Mouse (Mus musculus): Measurements from ENCODE around the gene Hoxb8.

Gene Hoxb8

DNA sequence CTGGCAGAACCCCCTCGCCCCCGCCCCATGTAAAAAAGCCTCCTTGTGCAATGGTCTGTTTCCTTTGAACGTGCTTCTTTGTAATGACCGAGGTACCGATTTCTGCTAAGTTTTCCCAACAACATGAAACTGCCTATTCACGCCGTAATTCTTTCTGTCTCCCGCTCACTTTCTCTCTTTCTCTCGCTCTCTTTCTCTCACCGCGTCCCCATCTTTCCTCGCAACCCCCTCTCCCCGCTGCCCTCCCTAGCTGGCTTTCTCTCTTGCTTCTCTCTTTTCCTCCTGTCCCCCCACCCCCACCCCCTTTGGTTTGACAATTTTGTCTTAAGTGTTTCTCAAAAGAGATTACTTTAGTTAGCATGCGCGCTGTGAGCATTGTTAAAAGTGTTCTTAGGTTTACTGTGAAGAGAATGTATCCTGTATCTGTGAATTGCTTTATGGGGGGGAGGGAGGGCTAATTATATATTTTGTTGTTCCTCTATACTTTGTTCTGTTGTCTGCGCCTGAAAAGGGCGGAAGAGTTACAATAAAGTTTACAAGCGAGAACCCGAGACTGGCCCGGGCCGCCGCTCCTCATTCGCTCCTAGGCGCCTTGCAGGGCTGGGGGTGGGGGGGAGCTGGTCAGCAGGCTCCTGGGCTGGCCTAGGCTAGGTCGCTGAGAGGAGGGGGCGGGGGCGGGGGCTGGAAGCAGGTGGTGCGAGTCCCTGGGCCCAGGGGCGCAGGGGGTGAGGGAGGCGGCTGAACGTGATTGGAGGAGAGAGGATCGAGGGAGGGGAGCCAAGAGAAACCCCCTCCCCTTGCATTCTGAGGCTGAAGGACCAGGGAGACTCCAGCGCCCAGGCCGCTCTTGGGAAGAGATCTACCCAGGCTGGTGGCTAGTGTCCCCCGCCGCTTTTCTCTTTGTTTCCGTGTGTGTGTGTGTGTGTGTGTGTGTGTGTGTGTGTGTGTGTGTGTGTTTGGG lies 3.3 kb downstream of the Hoxb8 start:
- DNase-seq (ENCODE audit: low spot score in 2 of 2) = no peak

DNA sequence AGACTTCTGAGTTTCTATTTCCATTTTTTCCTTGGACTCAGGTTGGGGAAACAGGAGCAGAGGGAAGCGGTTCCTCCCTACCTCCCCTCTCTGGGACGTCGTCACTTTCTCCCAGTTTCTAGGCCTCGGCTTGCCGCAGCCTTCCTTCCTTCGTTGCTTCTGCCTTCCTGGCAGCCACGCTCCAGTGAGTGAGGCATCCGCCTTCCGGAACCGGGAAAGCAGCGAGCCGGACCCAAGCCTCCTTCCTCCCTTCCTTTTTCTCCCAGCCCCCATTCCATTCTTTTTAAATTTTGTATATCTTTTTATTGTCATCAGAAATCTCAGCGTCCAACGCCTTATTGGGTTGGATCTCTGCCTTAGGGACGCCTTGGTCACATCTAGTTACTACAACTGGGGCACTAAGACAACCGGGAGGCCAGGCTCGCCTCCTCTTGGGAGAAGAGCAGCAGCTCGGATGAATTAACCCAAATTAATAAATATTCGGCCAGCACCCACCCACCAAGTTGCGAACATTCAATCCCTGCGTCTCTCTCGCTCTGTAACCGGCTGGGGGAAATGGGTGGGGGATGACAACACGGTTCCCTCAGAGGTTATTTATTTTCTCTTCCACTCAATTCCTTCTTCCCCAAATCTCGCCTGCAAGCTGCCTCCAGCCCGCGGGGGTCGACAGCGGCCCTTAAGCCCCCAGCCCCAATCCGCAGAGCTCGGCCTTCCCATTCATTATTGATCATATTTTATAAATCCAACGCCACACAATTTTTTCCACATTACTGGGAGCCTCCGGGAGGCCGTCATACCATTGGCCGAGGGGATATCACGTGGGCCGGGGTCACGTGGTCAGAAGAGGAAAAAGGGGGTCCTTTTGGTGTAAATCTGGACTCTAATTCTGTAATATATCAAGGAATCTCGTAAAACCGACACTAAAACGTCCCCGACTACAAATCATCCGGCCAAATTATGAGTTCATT lies 4.3 kb downstream of the Hoxb8 start, which contains the start of gene Hoxb7:
Gene Hoxb7 (plus strand): TSS at position 853 of the 968 bp plus-strand sequence.
- DNase-seq (ENCODE audit: low spot score in 2 of 2) = no peak

DNA sequence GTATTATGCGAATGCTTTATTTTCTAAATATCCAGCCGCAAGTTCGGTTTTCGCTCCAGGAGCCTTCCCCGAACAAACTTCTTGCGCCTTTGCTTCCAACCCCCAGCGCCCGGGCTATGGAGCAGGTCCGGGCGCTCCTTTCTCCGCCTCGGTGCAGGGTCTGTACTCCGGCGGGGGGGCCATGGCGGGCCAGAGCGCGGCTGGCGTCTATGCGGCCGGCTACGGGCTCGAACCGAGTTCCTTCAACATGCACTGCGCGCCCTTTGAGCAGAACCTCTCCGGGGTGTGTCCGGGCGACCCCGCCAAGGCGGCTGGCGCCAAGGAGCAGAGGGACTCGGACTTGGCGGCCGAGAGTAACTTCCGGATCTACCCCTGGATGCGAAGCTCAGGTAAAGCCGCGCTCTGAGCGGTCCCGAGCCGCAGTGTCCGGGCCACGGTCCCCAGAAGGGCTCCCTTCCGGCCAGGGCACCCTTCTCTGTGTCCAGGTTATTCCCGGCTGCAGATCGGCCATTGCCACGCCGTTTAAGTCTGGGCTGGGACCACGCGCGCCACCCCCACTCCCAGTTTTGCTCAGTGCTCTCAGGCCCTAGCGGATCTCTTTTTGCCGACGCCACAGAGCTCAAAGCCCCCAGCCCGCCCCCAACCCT lies 5.2 kb downstream of the Hoxb8 start:
- no peak for DNase-seq (ENCODE audit: low spot score in 2 of 2)

DNA sequence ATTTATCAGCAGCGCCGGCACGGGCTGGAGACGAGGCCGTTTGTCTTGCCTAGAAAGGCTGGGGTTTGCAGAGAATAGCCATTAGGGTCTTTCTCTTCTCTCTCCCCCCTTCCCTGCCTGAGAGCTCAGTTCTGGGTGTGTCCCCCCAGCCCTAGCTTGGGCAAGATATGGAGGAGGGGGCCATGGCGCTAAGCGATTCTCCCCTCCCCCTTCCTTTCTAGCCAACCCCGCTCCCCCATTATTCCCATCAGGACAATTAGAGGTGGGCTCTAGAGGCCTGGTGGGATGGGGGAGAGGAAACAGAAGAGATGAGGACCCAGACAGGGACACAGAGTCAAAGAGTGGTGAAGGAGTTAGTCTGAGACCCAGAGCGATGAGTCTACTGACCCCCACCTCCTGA lies 5.7 kb downstream of the Hoxb8 start:
- DNase-seq (ENCODE audit: low spot score in 2 of 2) = no peak

DNA sequence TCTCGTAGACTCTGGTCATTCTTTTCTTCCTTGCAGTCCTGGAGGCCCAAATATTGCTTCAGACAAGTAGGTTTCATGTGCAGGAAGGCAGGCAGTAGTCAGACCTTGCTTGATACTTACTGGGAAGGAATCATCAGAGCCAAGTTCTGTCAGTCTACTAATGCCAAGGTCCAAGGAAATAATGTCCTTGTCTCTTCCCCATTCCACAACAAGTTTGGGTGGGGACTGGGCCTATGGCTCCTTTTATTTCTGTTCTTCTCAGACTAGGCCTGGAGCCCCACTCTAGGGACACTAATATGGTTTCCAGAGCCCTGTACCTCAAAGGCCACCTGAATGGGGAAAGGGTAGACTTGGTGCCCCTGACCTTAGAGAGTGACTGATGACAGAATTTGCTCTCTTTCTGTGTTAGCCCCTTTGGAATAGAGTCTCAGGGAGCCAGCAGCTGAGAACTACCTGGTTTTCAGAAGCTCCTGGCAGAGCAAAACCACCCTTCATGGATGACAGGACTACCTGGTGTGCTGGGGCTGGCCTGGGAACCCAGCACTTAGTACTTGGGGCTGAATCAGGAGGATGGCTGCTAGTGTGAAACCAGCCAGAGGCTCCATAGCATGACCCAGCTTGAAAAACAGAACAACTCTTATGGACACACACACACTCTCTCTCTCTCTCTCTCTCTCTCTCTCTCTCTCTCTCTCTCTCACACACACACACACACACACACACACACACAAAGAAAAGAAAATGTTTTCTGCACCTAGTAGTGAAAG lies 6.9 kb downstream of the Hoxb8 start:
- no peak for DNase-seq (ENCODE audit: low spot score in 2 of 2)

DNA sequence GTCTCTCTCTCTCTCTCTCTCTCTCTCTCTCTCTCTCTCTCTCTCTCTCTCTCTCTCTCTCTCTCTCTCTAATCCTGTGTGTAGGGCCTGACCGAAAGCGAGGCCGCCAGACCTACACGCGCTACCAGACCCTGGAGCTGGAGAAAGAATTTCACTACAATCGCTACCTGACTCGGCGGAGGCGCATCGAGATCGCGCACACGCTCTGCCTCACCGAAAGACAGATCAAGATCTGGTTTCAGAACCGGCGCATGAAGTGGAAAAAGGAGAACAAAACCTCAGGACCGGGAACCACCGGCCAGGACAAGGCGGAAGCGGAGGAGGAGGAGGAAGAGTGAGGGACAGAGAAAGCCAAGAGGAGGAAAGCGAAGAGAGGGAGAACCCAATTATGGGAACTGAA lies 7.6 kb downstream of the Hoxb8 start:
- DNase-seq (ENCODE audit: low spot score in 2 of 2) = no peak

DNA sequence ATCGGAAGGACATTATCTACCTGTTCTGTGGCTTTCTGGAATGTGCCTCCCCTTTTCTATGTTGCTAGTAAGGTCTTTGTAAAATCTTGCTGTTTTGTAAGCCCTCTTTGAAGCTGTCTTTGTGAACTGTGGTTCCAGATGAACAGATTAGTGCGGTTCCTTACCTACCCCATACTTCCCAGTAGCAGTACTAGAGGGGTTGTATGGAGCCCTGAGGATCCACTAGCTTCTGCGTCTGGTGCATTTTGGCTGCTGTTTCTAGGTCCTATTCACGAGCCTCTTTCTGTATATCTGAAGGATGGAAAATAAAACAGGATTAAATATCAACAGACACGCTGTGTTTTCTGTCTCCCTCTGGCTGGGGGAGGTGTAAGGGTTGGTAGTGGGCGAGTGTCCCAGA lies 8.1 kb downstream of the Hoxb8 start:
- no peak for DNase-seq (ENCODE audit: low spot score in 2 of 2)

DNA sequence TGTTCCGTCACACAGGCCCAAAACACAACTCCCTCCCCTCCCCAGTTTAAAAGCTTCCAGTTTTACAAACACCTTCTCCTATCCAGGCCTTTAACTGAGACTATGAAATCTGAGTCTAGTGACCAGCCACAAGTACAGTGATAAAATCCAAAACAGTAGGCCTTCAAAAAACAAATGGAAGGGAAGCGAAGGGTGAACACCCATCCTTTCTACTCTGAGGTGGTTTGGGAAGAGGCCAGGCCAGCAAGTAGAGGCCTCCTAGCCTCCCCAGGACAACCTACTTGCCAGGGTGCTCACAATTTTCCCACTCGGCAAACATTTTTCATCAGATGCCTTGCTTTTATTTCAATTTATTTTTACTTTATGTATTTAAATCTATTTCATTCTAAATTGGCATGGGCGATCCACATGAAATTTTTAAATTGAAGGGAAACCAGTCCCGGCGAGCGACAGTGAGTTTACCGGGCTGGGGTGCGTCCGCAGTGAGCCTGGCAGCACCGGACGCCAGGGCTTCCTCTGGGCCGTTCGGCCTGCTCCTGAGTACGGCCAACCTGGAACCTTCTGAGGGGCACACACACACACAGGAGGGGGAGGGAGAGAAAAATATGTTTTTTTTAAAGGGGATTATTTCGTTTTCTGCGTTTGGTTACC lies 9.1 kb downstream of the Hoxb8 start:
- no peak for DNase-seq (ENCODE audit: low spot score in 2 of 2)

DNA sequence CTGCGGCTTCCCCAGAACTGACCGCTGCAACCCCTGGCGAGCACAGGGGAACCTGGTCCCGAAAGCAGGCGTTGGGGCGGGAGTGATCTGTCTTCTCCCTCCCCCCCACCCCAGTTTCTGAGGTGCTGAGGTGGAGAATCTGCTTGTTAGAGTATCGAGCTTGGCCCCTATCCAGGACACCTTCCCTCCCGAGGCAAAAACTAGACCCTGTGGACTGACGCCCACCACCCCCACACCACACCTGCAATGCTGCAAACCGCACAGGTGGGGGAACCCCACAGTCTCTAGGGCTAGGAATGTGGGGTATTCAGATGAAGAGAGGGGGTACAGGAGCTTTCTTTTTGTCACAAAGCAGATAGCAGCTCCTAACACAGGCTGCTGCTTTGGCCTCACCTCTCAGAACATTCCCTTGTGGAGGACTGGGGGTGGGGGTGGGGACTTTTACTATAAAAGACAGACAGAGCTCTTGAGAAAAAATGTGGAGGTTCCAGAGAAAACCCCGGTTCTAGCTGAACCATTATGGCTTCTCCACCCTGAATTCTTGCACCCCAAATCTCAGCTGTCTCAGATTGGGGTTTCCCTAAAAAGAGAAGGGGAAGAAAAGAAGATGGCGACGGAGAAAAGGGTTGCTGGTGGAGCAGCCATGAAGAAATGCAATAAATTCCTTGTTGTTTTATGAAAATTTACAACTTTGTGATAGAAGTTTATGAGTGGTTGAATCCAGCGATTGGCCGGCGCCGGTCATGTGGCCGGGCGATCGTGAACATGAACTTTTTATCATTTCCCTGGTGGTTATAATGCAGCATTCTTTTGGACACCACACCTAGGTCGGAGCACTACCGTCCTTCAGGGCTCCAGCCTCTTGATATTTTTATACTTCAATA lies 10.2 kb downstream of the Hoxb8 start, which contains the start of gene Hoxb6:
Gene Hoxb6 (plus strand): TSS at position 796 of the 884 bp plus-strand sequence.
- no peak for DNase-seq (ENCODE audit: low spot score in 2 of 2)

DNA sequence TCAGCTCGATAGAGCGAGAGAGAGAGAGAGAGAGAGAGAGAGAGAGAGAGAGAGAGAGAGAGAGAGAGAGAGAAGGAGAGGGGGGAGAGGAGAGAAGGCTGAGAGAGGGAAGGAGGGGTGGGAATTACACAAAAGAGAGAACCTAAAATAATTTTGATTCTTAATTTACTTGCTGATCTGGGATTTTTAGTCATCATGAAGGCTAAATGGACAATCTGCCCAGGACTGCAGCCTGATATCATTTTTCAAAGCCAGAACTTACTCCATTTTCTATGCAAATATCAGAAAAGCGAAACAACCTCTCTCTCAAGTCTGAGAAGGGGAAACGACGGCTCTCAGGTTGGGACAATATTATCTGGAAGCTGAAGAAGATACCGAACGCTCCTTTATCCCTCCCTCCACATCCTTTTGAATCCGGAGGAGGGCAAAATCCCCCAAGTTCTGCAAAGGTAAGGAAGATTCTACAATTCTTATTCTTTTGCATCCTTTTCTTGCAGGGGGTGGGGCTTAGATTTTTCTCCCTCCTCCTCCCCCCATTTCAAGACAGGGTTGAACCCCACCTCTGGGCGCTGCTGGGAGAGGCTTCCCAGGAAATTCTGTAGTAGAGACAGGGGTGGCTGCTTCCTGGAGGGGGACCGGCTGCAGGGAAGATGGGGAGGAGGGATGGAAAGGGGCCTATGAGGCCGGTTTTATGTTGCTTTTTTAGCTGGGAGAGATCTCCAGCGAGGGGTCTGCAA lies 11.0 kb downstream of the Hoxb8 start:
- no peak for DNase-seq (ENCODE audit: low spot score in 2 of 2)

DNA sequence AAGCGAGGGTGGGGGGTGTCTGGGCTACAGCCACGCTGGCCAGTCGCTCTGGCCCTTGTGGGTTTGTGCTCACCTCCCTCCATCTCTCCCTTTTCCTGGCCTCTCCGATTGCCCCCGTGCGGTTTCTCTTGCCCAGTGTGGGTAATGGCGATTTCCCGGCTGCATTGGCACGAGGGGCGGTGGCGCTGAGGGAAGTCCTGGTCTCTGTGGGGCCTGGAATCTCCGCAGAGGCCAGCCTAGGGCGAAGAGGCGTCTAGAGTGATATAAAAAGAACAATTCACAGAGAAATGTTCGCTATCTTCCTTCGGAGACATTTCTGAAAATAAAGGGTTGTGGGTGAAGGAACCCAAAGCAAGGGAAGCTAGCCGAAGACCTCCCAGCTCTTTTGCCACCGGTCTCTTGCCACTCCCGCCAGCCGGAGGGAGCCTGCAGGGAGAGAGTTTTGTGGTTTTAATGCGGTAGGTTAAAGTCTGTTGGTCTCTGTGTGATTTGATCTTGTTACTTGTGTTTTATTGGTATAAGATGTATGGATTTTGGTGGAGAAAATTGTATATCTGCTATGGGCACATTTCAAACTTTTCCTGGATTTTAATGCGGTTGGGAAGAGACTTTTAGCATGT lies 11.7 kb downstream of the Hoxb8 start:
- DNase-seq (ENCODE audit: low spot score in 2 of 2) = no peak

DNA sequence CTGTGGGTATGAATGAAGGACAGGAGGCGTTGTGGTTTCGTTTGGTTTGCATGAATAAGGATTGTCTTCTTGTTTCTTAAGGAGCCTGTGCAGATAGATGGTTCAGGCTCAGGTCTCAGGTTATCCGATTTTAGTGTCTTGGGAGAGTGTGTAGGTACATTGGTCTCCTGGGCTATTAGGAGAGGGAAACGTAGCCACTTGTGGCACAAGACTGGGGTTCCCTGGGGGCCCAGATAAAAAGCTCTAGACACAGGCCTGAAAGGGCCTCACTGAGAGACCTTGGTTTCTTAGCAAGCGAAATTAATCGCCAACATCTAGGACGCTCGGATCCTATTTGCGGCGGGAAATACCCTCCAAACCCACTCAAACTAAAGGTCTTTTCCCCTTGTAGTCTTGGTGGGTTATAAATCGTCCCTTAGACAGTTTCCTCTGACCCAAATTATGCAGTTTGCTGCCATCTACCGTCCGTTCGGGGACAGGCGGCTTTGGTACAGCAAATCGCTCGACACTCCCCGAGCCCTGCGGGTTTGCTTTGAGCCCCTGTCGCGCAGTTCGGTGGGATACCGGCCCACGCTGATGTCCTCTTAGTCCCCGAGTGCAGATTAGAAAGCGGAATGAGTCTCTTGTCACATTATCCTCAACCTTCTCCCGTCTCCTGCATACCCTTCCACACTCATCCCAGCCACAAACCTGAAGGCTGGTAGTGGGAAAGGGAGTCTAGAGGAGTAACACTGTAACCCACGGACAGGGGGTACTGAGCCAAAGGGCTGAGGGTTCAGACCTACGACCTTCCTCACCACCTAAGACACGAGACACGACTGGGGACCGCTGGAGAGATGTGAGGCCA lies 12.8 kb downstream of the Hoxb8 start:
- peak in 1 of 2 experiments; percentile 44 for DNase-seq (ENCODE audit: low spot score in 2 of 2)

DNA sequence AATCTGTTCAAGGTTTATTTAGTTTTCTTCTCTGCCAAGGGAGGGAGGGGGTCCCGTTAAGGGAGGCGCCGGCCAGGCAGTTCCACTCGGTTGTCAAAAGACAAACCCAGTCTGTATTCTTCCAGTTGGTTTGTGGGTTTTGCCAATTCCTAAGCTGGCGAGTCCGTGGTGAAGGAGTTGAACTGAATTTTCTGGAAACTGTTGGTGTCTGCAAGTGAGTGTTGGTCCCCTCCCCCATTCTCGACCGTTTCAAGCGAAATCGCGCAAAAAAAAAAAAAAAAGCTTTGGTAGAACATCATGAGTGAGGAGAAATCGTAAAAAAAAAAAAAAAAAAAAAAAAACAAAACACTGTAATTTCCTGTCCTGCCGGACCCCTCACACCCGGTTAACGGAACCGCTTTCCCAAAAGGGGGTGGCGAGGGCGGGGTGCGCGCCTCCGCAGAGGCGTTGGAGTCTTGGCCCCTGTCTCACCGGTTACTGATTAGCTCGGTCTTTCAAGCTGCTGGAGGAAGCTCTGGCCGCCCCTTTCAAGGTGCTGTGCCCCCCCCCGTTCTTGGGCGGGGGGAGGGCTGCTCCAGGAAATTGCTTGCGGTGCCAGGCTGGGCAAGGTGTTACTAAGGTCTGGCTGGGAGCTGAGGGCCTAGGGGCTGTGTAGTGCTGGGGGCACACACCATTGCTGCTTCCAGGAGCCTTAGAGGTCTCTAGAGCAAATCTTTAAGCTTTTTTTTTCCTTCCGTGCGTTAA lies 13.6 kb downstream of the Hoxb8 start:
- no peak for DNase-seq (ENCODE audit: low spot score in 2 of 2)

DNA sequence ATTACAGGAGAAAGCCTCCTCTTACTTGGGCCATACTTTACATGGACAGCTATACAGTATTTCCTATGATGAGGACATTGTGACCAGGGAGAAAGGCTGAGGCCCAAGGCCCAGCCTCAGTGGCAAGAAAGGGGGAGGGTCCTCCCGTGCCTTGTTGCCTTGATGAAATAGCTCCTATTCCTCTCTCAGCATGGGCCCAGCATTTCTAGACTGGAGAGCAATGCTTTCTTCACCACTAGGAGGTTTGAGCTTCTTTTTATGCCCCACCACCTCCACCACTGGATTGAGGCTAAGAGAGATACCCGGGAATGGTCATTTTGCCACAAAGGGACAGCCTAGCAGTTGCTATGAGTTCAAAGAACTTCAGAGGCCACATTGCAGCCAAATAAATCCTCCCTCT lies 15.3 kb downstream of the Hoxb8 start:
- DNase-seq (ENCODE audit: low spot score in 2 of 2) = no peak

DNA sequence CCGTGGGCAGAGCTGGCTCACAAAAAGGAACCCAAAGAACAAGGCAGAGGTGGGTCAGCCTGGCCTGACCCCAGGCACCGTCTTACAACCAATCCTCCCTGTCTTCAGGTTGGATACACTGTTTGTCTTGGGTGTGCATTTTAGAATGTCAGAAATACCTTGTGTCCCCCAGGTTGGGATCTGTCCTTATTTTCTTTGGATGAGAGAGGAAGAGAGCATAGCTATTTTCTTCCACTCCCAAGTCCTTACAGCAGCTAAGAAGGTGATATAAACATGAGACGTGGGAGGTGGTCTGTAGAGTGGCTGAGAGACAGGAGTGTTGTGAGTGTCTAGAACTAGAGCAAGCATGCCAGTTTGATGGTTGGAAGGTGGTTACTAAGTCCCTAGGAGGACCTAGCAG lies 15.7 kb downstream of the Hoxb8 start:
- DNase-seq (ENCODE audit: low spot score in 2 of 2) = no peak

DNA sequence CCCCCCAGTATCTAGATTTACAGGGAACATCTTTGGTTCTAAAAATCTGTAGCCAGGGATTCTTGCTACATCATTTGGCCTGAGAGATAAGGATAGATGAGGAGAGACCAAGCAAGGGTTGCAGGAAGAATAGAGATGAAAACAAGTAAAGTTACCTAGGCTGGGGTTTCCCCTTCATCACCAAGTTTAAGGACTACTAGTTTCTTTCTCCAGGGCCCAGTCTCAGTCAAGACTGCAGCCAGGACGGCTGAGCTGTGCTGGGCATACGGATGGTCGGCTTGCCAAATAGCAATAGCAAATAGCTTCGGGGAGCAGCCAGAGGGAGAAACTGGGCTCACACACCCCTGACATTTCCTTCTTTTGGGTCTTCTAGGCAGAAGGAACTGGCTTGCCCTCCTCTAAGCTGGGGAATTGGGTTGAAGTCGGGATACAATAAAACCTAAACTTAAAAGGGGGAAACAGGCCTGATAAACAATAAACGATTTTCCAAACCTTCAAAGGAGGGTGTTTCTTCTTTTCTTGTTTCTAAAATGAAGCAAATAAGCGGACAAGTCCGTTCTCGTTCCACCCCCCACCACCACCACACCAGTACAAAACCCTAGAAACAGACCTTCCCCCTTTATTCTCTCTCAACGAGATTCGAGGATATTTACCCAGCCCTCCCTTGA lies 16.4 kb downstream of the Hoxb8 start:
- no peak for DNase-seq (ENCODE audit: low spot score in 2 of 2)

Data from left cerebral cortex, adult 9 months (tissue).